Mouse (Mus musculus): ENCODE measurements around the gene Skp2. TPM values are rescaled to one million over a fixed set of nuclear protein-coding genes. Genes with fewer than 3 reads are reported as not detected.

Gene Skp2
- polyA plus RNA-seq, 1 experiment from 2014 or later: 29.0 TPM

DNA sequence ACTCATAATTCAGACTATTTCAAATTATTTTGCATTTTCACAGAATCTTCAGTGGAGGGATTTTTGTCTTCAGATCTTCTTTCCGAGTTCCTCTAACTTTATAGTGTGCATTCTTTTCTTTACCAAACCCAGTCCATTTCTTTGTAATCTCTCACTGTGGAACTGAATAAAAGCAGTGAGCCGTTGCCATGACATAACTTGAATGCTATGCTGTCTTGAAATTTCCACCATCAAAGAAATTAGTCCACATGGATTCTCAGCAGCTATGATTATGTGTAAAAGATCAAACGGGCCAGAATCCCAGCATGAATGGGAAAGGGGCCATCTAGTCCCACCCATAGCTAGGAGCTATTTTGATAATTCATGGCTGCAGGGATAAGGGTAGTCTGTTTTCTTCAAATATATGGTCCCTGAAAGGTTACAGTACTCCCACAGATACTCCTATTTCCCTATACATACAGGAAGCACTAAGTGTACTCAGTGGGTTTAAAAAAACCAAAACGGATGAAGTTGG is 7.4 kb upstream of the Skp2 start:
- DNase-seq (ENCODE audit: low spot score) (no peak), ATAC-seq (replicated peaks; ENCODE audit: low FRiP score, low read depth) (no peak)
- WGBS: 81% methylated on average over 4 of the region's 4 CpGs
- Histone ChIP-seq H3K4me3 (replicated peaks; ENCODE audit: low read depth, low read length) (no peak overlapping the region), H3K9me3 (replicated peaks; ENCODE audit: low read length) (no peaks in the 10 kb centered on the region), H3K36me3 (ENCODE audit: insufficient read depth, low read length) (peaks cover 9% of the 10 kb centered on the region; the same call in 1 of the 2 replicates), H3K4me1 (replicated peaks; ENCODE audit: insufficient read depth, low read length) (no peaks in the 10 kb centered on the region), H3K4me2 (ENCODE audit: low read length) (no peak overlapping the region), H3K27ac (no peak overlapping the region), H3K9ac (ENCODE audit: low read depth, low read length) (no peak overlapping the region), H3K27me3 (ENCODE audit: insufficient read depth, low read length) (no peaks in the 10 kb centered on the region)
- TF ChIP-seq CTCF (IDR thresholded peaks at IDR 0.05; ENCODE audit: low read depth): no peak

DNA sequence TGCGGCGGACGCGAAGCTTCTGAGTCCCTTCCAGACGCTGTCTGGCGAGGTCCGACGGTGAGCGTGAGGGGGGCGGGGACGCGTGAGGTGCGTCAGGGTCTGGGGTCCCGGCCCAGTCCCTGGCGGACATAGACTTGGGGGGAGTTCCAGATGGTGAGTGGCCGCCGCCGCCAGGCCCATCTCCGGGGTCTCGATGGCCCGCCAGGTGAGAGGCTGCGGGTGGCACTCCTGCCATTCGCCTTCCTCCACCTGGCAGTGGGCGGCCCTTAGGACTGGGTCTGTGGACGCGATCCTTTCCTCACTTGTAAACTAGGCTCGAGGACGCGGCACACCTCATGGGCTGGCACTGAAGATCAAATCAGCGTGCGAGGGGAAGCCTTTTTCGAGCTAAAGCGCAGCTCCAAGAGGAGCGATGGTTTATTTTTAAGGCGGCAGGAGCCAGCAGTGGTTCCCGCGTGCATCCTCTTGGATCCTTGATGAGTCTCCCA is 14.5 kb downstream of the Skp2 start:
- H3K36me3 ChIP-seq (ENCODE audit: insufficient read depth, low read length): no peaks in the 10 kb centered on the region
- DNase-seq (ENCODE audit: low spot score): peak; percentile 54
- WGBS: under 1% methylated on average over 37 of the region's 37 CpGs

DNA sequence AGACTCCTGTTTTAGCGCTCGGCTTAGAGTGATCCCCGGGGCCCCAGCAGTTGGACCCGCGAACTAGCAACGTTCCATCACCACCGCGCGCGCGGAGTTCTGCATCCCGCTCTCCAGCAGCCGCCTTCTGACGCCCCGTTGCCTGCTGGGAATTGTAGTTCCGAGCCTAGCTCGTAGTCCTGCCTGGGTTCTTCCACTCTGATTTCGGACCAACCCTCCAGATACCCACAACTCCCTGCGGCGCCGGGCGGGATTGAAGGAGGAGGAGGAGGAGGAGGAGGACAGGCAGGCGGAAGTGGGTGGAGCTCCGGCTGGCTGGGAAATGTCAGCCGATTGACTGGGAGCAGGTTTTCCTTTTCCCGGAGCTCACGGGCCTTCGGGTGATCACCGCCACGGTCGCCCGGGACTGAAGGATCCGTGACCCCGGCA is 15.0 kb downstream of the Skp2 start, which contains the start of gene Lmbrd2:
TSS of gene Lmbrd2 (plus strand) at position 299 of the 429 bp plus-strand sequence.
- peak; percentile 99 for ATAC-seq (replicated peaks; ENCODE audit: low FRiP score, low read depth)
- H3K9ac ChIP-seq (ENCODE audit: low read depth, low read length): peak within 1 kb of the TSS; percentile 75
- DNase-seq (ENCODE audit: low spot score): peak; percentile 99
- WGBS: under 1% methylated on average over 34 of the region's 34 CpGs
- no peaks in the 10 kb centered on the region for H3K27me3 ChIP-seq (ENCODE audit: insufficient read depth, low read length)
- no peak for TF ChIP-seq CTCF (IDR thresholded peaks at IDR 0.05; ENCODE audit: low read depth)
- H3K4me1 ChIP-seq (replicated peaks; ENCODE audit: insufficient read depth, low read length): peaks cover 3% of the 10 kb centered on the region; the same call in 1 of the 2 replicates
- no peaks in the 10 kb centered on the region for H3K9me3 ChIP-seq (replicated peaks; ENCODE audit: low read length)
- H3K27ac ChIP-seq: peak within 1 kb of the TSS; percentile 87
- H3K36me3 ChIP-seq (ENCODE audit: insufficient read depth, low read length): no peaks in the 10 kb centered on the region
- peak within 1 kb of the TSS; percentile 96 for H3K4me3 ChIP-seq (replicated peaks; ENCODE audit: low read depth, low read length)
- peak within 1 kb of the TSS; percentile 69 for H3K4me2 ChIP-seq (ENCODE audit: low read length)

More for the DNA sequence above, 14.5 kb downstream of the Skp2 start:
- H3K9ac ChIP-seq (ENCODE audit: low read depth, low read length): peak overlapping the region; percentile 75
- H3K4me2 ChIP-seq (ENCODE audit: low read length): peak overlapping the region; percentile 69
- H3K27ac ChIP-seq: peak overlapping the region; percentile 87
- H3K27me3 ChIP-seq (ENCODE audit: insufficient read depth, low read length): no peaks in the 10 kb centered on the region
- TF ChIP-seq CTCF (IDR thresholded peaks at IDR 0.05; ENCODE audit: low read depth): no peak
- 0 out of 2 replicates have a peak, but pooled peaks cover 3% of the 10 kb centered on the region for H3K4me1 ChIP-seq (replicated peaks; ENCODE audit: insufficient read depth, low read length)
- H3K4me3 ChIP-seq (replicated peaks; ENCODE audit: low read depth, low read length): peak overlapping the region; percentile 96
- H3K9me3 ChIP-seq (replicated peaks; ENCODE audit: low read length): no peaks in the 10 kb centered on the region
- ATAC-seq (replicated peaks; ENCODE audit: low FRiP score, low read depth): peak; percentile 86

DNA sequence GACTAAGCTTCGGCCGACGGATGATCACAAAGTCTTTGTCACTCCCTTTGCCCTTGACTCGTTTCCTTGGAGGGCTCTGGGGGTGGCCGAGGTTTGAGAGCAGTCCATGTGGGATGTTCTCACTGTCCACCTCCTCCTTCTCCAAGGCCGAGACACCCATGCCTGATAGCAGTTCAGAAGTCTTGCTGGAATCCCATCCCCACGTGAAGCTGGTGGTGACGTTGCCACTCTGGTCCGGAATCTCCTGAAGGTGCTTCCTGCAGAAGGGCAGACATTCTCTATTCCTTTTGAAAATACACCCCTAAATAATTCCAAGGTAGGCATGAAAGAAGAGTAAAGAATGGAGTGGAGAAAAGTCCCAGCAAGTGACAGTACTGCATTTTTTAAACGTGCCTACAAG is 15.8 kb downstream of the Skp2 start:
- 11% methylated on average over 10 of the region's 10 CpGs for WGBS
- TF ChIP-seq CTCF (IDR thresholded peaks at IDR 0.05; ENCODE audit: low read depth): no peak
- ATAC-seq (replicated peaks; ENCODE audit: low FRiP score, low read depth): no peak
- no peaks in the 10 kb centered on the region for H3K9me3 ChIP-seq (replicated peaks; ENCODE audit: low read length)
- no peak for DNase-seq (ENCODE audit: low spot score)
- H3K9ac ChIP-seq (ENCODE audit: low read depth, low read length): peak overlapping the region; percentile 64
- H3K4me1 ChIP-seq (replicated peaks; ENCODE audit: insufficient read depth, low read length): peaks cover 3% of the 10 kb centered on the region; the same call in 1 of the 2 replicates
- no peak overlapping the region for H3K27ac ChIP-seq
- peak overlapping the region; percentile 96 for H3K4me3 ChIP-seq (replicated peaks; ENCODE audit: low read depth, low read length)
- no peaks in the 10 kb centered on the region for H3K36me3 ChIP-seq (ENCODE audit: insufficient read depth, low read length)
- H3K27me3 ChIP-seq (ENCODE audit: insufficient read depth, low read length): no peaks in the 10 kb centered on the region
- H3K4me2 ChIP-seq (ENCODE audit: low read length): peak overlapping the region; percentile 56

DNA sequence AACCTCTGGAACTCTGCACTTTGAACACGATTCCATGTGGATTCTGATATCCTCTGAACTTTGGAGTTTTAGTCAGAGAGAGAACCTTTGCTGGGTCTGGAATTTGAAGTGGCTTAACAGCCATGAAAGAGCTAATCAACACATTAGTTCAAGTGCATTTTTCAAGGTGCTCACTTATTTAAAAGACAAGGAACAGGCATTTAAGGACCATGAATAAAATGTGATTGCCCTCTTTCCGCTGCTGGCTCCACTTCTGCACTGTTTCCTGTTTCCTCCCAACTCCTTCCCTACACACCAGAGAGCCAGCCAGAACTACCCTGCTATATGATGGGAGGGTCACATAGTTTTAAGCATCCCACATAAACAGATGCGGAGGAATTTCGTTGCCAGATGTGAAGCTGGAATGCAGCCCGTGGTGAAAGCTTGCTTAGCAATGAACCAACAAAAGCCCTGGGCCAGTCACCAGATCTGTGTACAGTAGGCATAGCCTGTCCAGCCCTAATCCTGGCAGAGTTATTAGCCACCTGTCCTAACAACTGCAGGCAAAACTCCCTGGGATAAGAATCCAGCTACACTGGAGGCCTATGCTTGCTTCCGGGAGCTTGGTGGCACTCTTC is 20.2 kb downstream of the Skp2 start:
- TF ChIP-seq CTCF (IDR thresholded peaks at IDR 0.05; ENCODE audit: low read depth): no peak
- H3K36me3 ChIP-seq (ENCODE audit: insufficient read depth, low read length): peaks cover 3% of the 10 kb centered on the region; the same call in 1 of the 2 replicates
- WGBS: 53% methylated on average over 6 of the region's 6 CpGs
- peaks cover 3% of the 10 kb centered on the region; the same call in 1 of the 2 replicates for H3K4me1 ChIP-seq (replicated peaks; ENCODE audit: insufficient read depth, low read length)
- H3K27ac ChIP-seq: peak overlapping the region; percentile 37; the same call in 1 of the 2 replicates
- no peak overlapping the region for H3K9ac ChIP-seq (ENCODE audit: low read depth, low read length)
- DNase-seq (ENCODE audit: low spot score): peak; percentile 54
- no peaks in the 10 kb centered on the region for H3K9me3 ChIP-seq (replicated peaks; ENCODE audit: low read length)
- H3K27me3 ChIP-seq (ENCODE audit: insufficient read depth, low read length): no peaks in the 10 kb centered on the region
- H3K4me3 ChIP-seq (replicated peaks; ENCODE audit: low read depth, low read length): no peak overlapping the region
- H3K4me2 ChIP-seq (ENCODE audit: low read length): no peak overlapping the region
- no peak for ATAC-seq (replicated peaks; ENCODE audit: low FRiP score, low read depth)

DNA sequence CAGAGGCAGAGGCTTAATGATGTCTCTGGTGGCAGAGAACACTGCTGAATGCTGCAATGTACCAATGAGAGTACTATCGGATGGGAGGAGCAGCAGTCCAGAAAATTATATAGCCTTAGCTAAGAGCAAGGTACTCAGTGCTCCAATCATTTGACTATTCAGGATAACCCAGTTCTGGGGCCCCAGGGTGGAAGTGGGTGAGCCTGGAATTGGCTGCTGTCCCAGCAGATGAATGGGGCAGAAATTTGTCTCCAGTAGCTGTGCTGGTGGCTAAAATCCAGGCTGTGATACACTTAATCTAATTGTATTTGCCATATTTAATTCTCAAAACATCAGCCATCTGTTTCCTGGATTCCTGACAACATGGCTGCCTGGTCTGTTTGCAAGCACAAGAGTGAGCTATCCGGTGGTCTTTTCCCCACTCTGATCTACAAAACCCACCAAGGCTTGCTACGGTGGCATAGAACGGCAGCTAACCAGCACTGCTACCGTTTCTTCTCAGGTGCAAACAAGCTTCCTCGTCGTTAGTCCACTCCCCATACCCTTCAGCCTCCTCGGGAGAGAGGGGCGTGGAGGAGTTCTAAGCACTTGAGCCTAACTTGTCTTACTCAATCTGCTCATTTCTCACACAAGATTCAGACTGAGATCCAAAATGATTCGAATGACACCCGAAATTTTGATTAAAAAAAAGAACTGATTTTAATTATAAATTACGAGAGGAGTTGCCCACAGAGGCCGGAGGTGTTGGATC is 22.4 kb downstream of the Skp2 start:
- no peaks in the 10 kb centered on the region for H3K9me3 ChIP-seq (replicated peaks; ENCODE audit: low read length)
- no peaks in the 10 kb centered on the region for H3K27me3 ChIP-seq (ENCODE audit: insufficient read depth, low read length)
- DNase-seq (ENCODE audit: low spot score) (no peak), ATAC-seq (replicated peaks; ENCODE audit: low FRiP score, low read depth) (no peak)
- H3K9ac ChIP-seq (ENCODE audit: low read depth, low read length): no peak overlapping the region
- H3K4me1 ChIP-seq (replicated peaks; ENCODE audit: insufficient read depth, low read length): no peaks in the 10 kb centered on the region; the same call in 1 of the 2 replicates
- H3K4me3 ChIP-seq (replicated peaks; ENCODE audit: low read depth, low read length): no peak overlapping the region
- H3K36me3 ChIP-seq (ENCODE audit: insufficient read depth, low read length): peaks cover 6% of the 10 kb centered on the region; the same call in 1 of the 2 replicates
- no peak overlapping the region for H3K4me2 ChIP-seq (ENCODE audit: low read length)
- 82% methylated on average over 13 of the region's 13 CpGs for WGBS
- TF ChIP-seq CTCF (IDR thresholded peaks at IDR 0.05; ENCODE audit: low read depth): no peak
- H3K27ac ChIP-seq: no peak overlapping the region

Data from kidney, postnatal 0 days (tissue).